Mouse (Mus musculus) small intestine, adult 2 months (tissue): ENCODE measurements around the gene Rpf1.

Source experiments
- CTCF ChIP-seq: fragments of 200-500 bp; IDR thresholded peaks from 2 replicates; pipeline ENCODE4 v1.5.1; 2012; ENCODE audit warnings: low read depth, mild to moderate bottlenecking, control low read depth, inconsistent platforms, low read length, moderate library complexity, mixed read lengths; ENCODE audit not compliant: insufficient replicate concordance, insufficient read length; ENCODE audit errors: extremely low read depth
- POLR2A ChIP-seq: fragments of 200-500 bp; IDR thresholded peaks from 2 replicates; pipeline ENCODE4 v1.6.1; 2012; ENCODE audit warnings: low read depth, mild to moderate bottlenecking, control low read depth, inconsistent platforms, low read length, moderate library complexity

- TF ChIP-seq POLR2A: no peak
- TF ChIP-seq CTCF: no peak
These were observed 19.5 kb upstream of the Rpf1 start for GRCm38 (mm10) chr3:146540521-146541273.
